In the genomic region with DNA sequence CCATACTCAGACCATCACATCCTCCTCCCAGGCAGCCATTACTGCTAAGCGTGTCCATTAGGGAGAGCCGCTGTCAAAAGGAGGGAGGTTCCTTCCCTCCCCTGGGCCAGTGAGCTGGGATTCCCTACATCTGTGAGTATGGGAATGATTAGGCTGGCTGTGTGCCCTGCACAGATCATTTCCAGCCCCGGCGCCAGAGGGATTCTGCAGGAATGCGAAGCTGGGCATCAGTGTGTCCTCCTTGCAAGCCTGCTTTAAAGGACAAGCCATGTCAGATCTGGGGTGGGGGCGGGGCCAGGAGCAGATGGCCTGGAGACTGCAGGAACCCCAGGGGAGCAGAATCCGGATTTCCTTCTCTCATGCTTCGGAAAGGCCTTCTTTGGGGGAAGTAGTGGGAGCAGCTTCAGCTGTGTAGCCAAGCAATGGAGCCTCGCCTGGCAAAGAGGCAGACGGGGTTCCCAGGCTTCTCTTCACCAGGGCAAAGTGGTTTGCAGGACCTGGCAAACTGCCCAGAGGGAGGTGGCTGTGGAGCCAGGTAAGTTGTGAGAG, we compare ENCODE assay signal across 8 mouse cellular contexts. TPM values are rescaled to one million over a fixed set of nuclear protein-coding genes. Genes with fewer than 3 reads are reported as not detected.
A peak's percentile ranks its signal among the peaks of the same experiment; 100 is the strongest.
DNase-seq lines count a peak whose midpoint lies in the region; ATAC-seq and TF ChIP-seq lines count a peak whose summit lies in the region.

No protein-coding gene starts in this region.

- no peaks in the 10 kb centered on the region for H3K36me3 ChIP-seq in hindbrain, embryonic 16.5 days (ENCODE audit: control insufficient read depth, insufficient read depth, low read length)
- H3K36me3 ChIP-seq in midbrain, embryonic 16.5 days (ENCODE audit: control insufficient read depth, insufficient read depth, low read length) = no peaks in the 10 kb centered on the region

- ATAC-seq in hindbrain, embryonic 16.5 days = peak; percentile 76
- 0 out of 2 replicates have a peak, but pooled peaks have one; percentile 45 for ATAC-seq in midbrain, embryonic 16.5 days

- H3K4me3 ChIP-seq in gastrocnemius, adult 2 months = peak overlapping the region; percentile 56
- H3K4me3 ChIP-seq in hindbrain, embryonic 16.5 days (ENCODE audit: low read length) = no peak overlapping the region
- H3K4me3 ChIP-seq in midbrain, embryonic 16.5 days (ENCODE audit: low read depth, low read length) = no peak overlapping the region

- H3K9ac ChIP-seq in hindbrain, embryonic 16.5 days (ENCODE audit: low read depth, low read length) = 0 out of 2 replicates have a peak overlapping the region, but pooled peaks have one; percentile 10
- H3K9ac ChIP-seq in midbrain, embryonic 16.5 days (ENCODE audit: low read depth, low read length) = 0 out of 2 replicates have a peak overlapping the region, but pooled peaks have one; percentile 6

- intact Hi-C loops in gastrocnemius, adult 2 months (cut with DNase I) = no loop called here

- 18% methylated on average over 10 of the region's 10 CpGs for WGBS in hindbrain, embryonic 16.5 days
- WGBS in midbrain, embryonic 16.5 days = 16% methylated on average over 10 of the region's 10 CpGs

- TF ChIP-seq CTCF in gastrocnemius, adult 2 months (IDR thresholded peaks at IDR 0.05) = no peak

- DNase-seq in Muller cell, postnatal 12 days (ENCODE audit: inconsistent ontology term) = peak; percentile 89
- peak; percentile 92 for DNase-seq in cerebellum, adult 9-10 months
- peak; percentile 88 for DNase-seq in gastrocnemius, adult 2 months
- DNase-seq in layer of hippocampus, postnatal 25 days (ENCODE audit: extremely low spot score in 1 of 2, low spot score in 1 of 2) = peak; percentile 36 to 37
- peak; percentile 76 for DNase-seq in urinary bladder, postnatal 14 days (ENCODE audit: low spot score)
- no peak for DNase-seq in spleen, postnatal 4 days (ENCODE audit: low spot score in 2 of 2)

- H3K27ac ChIP-seq in gastrocnemius, adult 2 months = peak overlapping the region; percentile 77
- 0 out of 2 replicates have a peak overlapping the region, but pooled peaks have one; percentile 4 for H3K27ac ChIP-seq in hindbrain, embryonic 16.5 days (ENCODE audit: low read depth, low read length)
- H3K27ac ChIP-seq in midbrain, embryonic 16.5 days (ENCODE audit: low read length) = 0 out of 2 replicates have a peak overlapping the region, but pooled peaks have one; percentile 15

- H3K27me3 ChIP-seq in hindbrain, embryonic 16.5 days (replicated peaks; ENCODE audit: control insufficient read depth, insufficient read depth, low read length) = no peaks in the 10 kb centered on the region
- H3K27me3 ChIP-seq in midbrain, embryonic 16.5 days (ENCODE audit: control insufficient read depth, insufficient read depth, low read depth, low read length) = no peaks in the 10 kb centered on the region

- H3K4me2 ChIP-seq in hindbrain, embryonic 16.5 days (ENCODE audit: low read length) = peak overlapping the region; percentile 40
- H3K4me2 ChIP-seq in midbrain, embryonic 16.5 days (ENCODE audit: low read length) = peak overlapping the region; percentile 21

- H3K4me1 ChIP-seq in hindbrain, embryonic 16.5 days (ENCODE audit: control insufficient read depth, insufficient read depth, low read depth, low read length) = peaks cover 8% of the 10 kb centered on the region
- peaks cover 6% of the 10 kb centered on the region; the same call in 1 of the 2 replicates for H3K4me1 ChIP-seq in midbrain, embryonic 16.5 days (ENCODE audit: control insufficient read depth, insufficient read depth, low read length)

- no peaks in the 10 kb centered on the region for H3K9me3 ChIP-seq in hindbrain, embryonic 16.5 days (ENCODE audit: control insufficient read depth, low read length)
- H3K9me3 ChIP-seq in midbrain, embryonic 16.5 days (replicated peaks; ENCODE audit: control insufficient read depth, low read length, poor library complexity, severe bottlenecking) = no peaks in the 10 kb centered on the region

RNA-seq across cellular contexts. Expression of a gene that starts 45.3 kb away (rescaled TPM):
- total RNA-seq in gastrocnemius, adult 2 months (2021) = 10 to 100 TPM; 58.7 to 60.8 TPM
- 12.7 and 13.4 TPM in 2 replicates for polyA plus RNA-seq in hindbrain, embryonic 16.5 days (2015; fragmentation: Nextera tagmentation; extraction: Ambion mirVana)
- 10 to 100 TPM; 71.5 to 77.6 TPM for total RNA-seq in layer of hippocampus, postnatal 25 days (2021)
- 13.8 and 14.9 TPM in 2 replicates for polyA plus RNA-seq in midbrain, embryonic 16.5 days (2015; fragmentation: Nextera tagmentation; extraction: Ambion mirVana)

Comparison
In these comparisons a context has a peak if more than half of its experiments do, and no peak if none do; other contexts are left out.
1. DNase-seq: peak in Muller cell, postnatal 12 days (single experiment), cerebellum, adult 9-10 months (single experiment), gastrocnemius, adult 2 months (single experiment), layer of hippocampus, postnatal 25 days (2 of 2) and urinary bladder, postnatal 14 days (single experiment); none in spleen, postnatal 4 days (0 of 2).
2. H3K27ac ChIP-seq: peak in every context shown above with its lines; median percentile 77 in gastrocnemius, adult 2 months; 15 in midbrain, embryonic 16.5 days; 4 in hindbrain, embryonic 16.5 days.